Mouse (Mus musculus) embryonic facial prominence, embryonic 15.5 days (tissue): Measurements from ENCODE around the gene B430306N03Rik. TPM values are rescaled to one million over a fixed set of nuclear protein-coding genes. Genes with fewer than 3 reads are reported as not detected.
"Not testable (repeated sequence)": the region's sequence is repeated elsewhere in the genome, so short reads cannot be mapped to it uniquely, and the experiment has no call there.

Experiments
- ATAC-seq: fragments of 200-750 bp; cut with Nextera tagmentation; 2 replicates; pipeline ENCODE4 v1.8.0; 2017; ENCODE audit warnings: low read depth, moderate TSS enrichment; ENCODE audit not compliant: insufficient number of reproducible peaks, low FRiP score, low TSS enrichment
- H3K27ac ChIP-seq: fragments of 300-500 bp; sonication (generic); replicated peaks from 2 replicates; pipeline ENCODE4 v1.5.1; 2015; ENCODE audit warnings: mild to moderate bottlenecking, inconsistent platforms
- H3K27me3 ChIP-seq: fragments of 300-500 bp; sonication (generic); 2 replicates; pipeline ENCODE4 v1.6.1; 2015; ENCODE audit warnings: inconsistent platforms
- H3K36me3 ChIP-seq: fragments of 300-500 bp; sonication (generic); 2 replicates; pipeline ENCODE4 v1.6.1; 2015; ENCODE audit warnings: mild to moderate bottlenecking, inconsistent platforms
- H3K4me1 ChIP-seq: fragments of 300-500 bp; sonication (generic); 2 replicates; pipeline ENCODE4 v1.6.1; 2015; ENCODE audit warnings: inconsistent platforms
- H3K4me2 ChIP-seq: fragments of 300-500 bp; sonication (generic); replicated peaks from 2 replicates; pipeline ENCODE4 v1.6.1; 2015; ENCODE audit warnings: mild to moderate bottlenecking, inconsistent platforms
- H3K4me3 ChIP-seq: fragments of 300-500 bp; sonication (generic); replicated peaks from 2 replicates; pipeline ENCODE4 v1.5.1; 2015; ENCODE audit warnings: mild to moderate bottlenecking, inconsistent platforms
- H3K9ac ChIP-seq: fragments of 300-500 bp; sonication (generic); 2 replicates; pipeline ENCODE4 v1.6.1; 2015; ENCODE audit warnings: inconsistent platforms
- H3K9me3 ChIP-seq: fragments of 300-500 bp; sonication (generic); replicated peaks from 2 replicates; pipeline ENCODE4 v1.6.1; 2016; ENCODE audit warnings: inconsistent platforms
- WGBS: fragments of 180-500 bp; shearing (Covaris S2); methylation state at CpG from one replicate; pipeline ENCODE4 v1.1.7; 2015; 5-methylcytosine and 5-hydroxymethylcytosine counted together
- polyA plus RNA-seq: library from polyadenylated mRNA; unstranded; fragments of >200 nt; fragmentation: Nextera tagmentation; extraction: Ambion mirVana; gene quantifications from 2 replicates; pipeline ENCODE4 v1.2.1, GENCODE M21; 2015

The B430306N03Rik gene
- 0.24 and 0.27 TPM in 2 replicates for polyA plus RNA-seq

DNA sequence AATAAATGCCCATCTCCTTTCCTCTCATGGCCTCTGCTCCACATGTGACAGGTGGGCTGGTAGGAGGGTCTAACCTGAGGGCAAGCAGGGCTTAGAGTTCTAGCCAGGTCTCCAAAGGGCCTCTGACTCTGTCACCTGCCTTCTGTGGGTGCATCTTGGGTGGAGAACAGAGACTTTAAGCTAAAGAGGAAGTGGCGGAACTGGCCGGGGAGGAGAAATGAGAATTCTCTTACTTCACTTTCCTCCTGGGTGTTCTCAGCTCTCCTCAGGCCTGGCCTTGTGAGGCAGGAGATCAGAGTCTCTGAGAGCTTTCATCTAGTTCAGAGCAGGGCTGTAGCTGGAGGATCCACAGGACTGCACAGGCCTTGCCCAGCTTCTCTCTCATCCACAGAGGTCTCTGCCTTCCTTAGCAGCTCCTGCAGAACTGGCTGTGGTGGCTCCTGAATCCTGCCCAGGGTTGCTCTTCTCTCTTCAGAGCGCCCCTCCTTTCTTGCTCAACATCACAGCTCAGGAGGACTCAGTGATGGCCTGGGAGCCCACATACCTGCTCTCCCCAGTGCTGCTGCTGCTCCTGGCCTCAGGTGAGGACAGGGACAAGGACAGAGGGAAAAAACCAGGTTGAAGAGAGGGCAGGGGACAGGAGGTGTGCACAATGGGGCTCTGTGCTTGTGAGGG lies at the start of gene B430306N03Rik:
B430306N03Rik (plus strand) TSS at position 237 of the 675 bp plus-strand sequence.
- WGBS = 71% methylated on average over 3 of the region's 3 CpGs
- not testable (repeated sequence) for ATAC-seq

DNA sequence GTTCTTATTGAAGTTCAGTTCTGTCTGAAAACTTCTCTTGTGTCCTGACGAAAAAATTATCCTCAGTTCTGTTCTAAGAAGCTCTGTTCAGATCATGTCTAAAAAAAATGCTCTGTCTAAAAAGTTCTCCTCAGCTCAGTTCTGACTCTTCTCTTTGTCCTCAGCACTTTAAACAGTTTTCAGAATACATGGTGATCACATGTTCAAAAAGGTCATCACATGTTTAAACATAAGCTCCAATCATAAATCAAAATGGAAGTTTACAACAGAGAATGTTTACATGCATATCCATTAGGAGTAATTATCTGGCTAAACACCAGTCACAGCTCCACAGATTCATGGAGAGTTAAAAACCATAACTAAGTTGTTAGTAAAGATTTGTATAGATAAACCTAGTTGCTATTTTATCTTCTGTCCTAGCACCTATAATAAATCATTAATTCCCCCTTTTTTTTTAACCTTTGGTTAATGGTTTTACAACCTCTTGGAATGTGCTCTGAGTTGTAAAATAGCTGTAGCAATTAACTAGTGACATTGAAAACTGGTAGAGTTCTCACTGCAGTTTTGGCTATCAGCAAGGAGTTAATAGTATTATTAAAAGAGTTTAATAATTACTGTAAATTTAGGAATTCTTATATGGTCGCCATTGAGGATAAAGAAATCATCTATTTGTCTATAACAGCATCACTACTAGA lies 49.2 kb upstream of the B430306N03Rik start:
- Histone ChIP-seq H3K4me2 (no peak overlapping the region), H3K27me3 (no peaks in the 10 kb centered on the region), H3K4me3 (no peak overlapping the region), H3K9ac (no peak overlapping the region), H3K9me3 (no peaks in the 10 kb centered on the region), H3K4me1 (no peaks in the 10 kb centered on the region), H3K36me3 (no peaks in the 10 kb centered on the region), H3K27ac (no peak overlapping the region)
- ATAC-seq = no peak
- 41% methylated on average over 2 of the region's 2 CpGs for WGBS

More for the DNA sequence above, at the start of gene B430306N03Rik:
- not testable (repeated sequence) for H3K9ac ChIP-seq, H3K27me3 ChIP-seq, H3K27ac ChIP-seq, H3K9me3 ChIP-seq, H3K4me3 ChIP-seq, H3K36me3 ChIP-seq, H3K4me2 ChIP-seq, H3K4me1 ChIP-seq

DNA sequence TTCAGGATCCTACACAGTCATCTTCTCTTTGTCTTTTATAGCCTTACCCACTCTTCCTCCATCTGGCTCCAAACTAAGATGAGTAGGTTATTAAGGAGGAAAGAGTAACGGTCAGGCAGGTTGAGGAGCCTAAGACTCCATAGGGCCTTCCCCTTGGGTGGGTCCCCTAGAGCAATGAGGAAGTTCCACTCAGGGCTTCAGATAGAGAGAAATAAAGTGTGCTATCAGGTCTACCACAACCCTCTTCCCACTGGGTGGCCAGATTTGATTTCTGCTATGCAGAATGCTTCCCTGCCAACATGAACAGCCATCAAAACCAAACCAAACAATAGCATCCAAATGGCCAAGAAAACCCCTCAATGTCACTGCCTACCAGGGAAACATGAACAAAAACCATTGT lies 48.4 kb upstream of the B430306N03Rik start:
- WGBS = 88% methylated on average over 1 of the region's 1 CpGs
- H3K27me3 ChIP-seq = no peaks in the 10 kb centered on the region

DNA sequence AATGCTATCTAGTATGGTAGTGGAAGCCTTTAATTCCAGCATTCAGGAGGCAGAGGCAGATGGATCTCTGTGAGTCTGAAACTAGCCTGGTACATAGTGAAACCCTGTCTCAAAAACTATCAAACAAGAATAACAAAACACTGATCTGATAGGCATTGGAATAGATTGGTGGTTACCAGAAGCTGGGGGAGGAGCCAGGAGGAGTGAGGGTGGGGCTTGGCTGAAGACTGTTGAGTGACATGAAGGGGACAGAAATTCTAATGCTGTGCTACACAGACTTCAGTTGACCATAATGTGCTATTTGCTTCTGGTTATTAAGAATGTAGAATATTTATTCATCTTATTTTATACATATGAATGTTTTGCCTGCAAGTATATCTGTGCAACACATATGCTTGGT lies 47.7 kb upstream of the B430306N03Rik start:
- Histone ChIP-seq H3K4me1 (no peaks in the 10 kb centered on the region), H3K27me3 (no peaks in the 10 kb centered on the region), H3K4me3 (no peak overlapping the region), H3K4me2 (no peak overlapping the region), H3K36me3 (no peaks in the 10 kb centered on the region), H3K9me3 (no peaks in the 10 kb centered on the region), H3K9ac (no peak overlapping the region), H3K27ac (no peak overlapping the region)
- no peak for ATAC-seq

More for the DNA sequence above, 48.4 kb upstream of the B430306N03Rik start:
- no peak overlapping the region for H3K9ac ChIP-seq
- no peaks in the 10 kb centered on the region for H3K9me3 ChIP-seq
- ATAC-seq = no peak
- no peaks in the 10 kb centered on the region for H3K4me1 ChIP-seq
- H3K36me3 ChIP-seq = no peaks in the 10 kb centered on the region
- no peak overlapping the region for H3K27ac ChIP-seq
- H3K4me2 ChIP-seq = no peak overlapping the region
- H3K4me3 ChIP-seq = no peak overlapping the region

DNA sequence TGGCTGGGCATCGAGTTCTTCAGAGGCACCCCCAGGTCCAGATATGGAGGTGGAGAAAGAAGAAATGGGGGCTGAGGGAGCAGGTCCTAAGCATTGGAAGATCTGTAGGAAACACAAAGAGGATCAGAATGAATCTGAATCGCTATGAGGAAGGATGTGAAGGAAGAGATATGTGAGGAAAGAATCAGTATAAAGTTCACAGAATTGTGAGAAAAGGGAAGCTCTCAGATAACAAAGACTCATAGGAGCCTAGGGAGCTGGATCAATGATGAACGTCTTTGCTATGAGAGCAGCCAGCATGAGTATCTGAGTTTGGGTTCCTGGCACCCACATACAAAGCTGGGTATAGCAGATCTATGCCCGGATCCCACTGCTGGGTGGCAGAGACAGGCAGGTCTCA lies 46.1 kb upstream of the B430306N03Rik start:
- H3K36me3 ChIP-seq = no peaks in the 10 kb centered on the region
- WGBS = 71% methylated on average over 4 of the region's 4 CpGs
- no peaks in the 10 kb centered on the region for H3K27me3 ChIP-seq
- ATAC-seq = no peak
- no peak overlapping the region for H3K4me2 ChIP-seq
- H3K9me3 ChIP-seq = no peaks in the 10 kb centered on the region
- H3K4me3 ChIP-seq = no peak overlapping the region
- no peak overlapping the region for H3K27ac ChIP-seq
- H3K4me1 ChIP-seq = no peaks in the 10 kb centered on the region
- no peak overlapping the region for H3K9ac ChIP-seq

DNA sequence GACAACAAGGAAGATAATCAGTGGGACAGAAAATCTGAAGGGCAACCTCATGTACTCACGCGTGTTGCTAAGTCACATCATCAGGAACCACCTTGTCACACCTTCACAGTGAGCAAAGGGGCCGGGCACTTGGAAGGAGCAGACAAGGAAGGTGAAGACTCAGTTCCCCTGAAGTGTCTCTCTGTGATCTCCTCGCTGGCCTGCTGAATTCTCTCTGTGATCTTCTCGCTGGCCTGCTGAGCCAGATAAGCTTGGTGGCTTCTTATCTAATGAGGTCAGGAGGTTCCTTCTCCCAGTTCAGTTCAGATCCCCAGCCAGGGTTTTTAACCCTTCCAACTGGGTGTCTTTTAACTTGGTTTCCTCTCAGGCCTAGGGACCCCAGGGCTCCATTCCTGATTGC lies 43.8 kb upstream of the B430306N03Rik start:
- Histone ChIP-seq H3K4me2 (no peak overlapping the region), H3K4me1 (no peaks in the 10 kb centered on the region), H3K27ac (no peak overlapping the region), H3K36me3 (no peaks in the 10 kb centered on the region), H3K9ac (no peak overlapping the region), H3K4me3 (no peak overlapping the region), H3K27me3 (no peaks in the 10 kb centered on the region), H3K9me3 (no peaks in the 10 kb centered on the region)
- 79% methylated on average over 5 of the region's 5 CpGs for WGBS
- ATAC-seq = no peak

DNA sequence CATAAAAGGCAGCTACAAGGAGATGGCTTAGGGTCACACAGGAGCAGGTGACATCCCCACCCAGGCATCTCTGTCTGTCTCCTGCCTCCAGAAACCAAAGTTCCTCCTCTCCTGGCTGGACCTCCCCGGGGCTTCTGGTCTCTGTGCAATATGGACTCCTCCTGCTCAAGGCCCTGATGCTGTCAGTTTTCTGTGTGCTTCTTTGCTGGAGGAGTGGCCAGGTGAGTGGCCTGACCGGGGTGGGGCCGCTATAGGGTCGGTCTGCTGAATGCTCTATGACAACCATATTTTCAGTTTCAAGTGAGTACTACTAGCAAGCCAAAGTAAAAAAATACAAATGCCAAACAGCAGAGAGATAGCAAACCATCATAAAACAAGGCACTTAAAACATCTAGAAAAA lies 43.3 kb upstream of the B430306N03Rik start:
- no peaks in the 10 kb centered on the region for H3K4me1 ChIP-seq
- no peak overlapping the region for H3K9ac ChIP-seq
- 88% methylated on average over 4 of the region's 4 CpGs for WGBS
- H3K27me3 ChIP-seq = no peaks in the 10 kb centered on the region
- H3K4me3 ChIP-seq = no peak overlapping the region
- no peak for ATAC-seq
- H3K27ac ChIP-seq = no peak overlapping the region
- no peak overlapping the region for H3K4me2 ChIP-seq
- H3K36me3 ChIP-seq = no peaks in the 10 kb centered on the region
- H3K9me3 ChIP-seq = no peaks in the 10 kb centered on the region

DNA sequence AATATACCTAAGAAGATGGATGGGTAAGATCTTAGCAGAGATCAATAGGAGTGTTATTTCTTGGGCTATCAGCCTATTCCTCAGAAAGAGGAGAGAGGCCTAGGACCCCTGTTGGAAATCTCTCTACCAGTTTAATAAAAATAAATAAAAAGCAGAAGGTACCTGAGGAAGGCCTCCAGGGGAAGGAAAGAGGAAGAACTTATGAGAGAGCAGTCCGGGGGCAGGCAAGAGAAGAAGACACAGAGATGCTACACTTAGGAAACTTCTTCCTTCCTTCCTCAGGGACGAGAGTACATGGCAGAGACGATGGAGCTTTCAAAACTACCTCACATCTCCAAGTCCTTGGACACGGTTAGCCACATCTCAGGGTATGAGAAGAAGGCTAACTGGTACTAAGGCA lies 41.8 kb upstream of the B430306N03Rik start:
- no peak overlapping the region for H3K4me2 ChIP-seq
- H3K36me3 ChIP-seq = no peaks in the 10 kb centered on the region
- no peak for ATAC-seq
- H3K27ac ChIP-seq = no peak overlapping the region
- H3K9ac ChIP-seq = no peak overlapping the region
- H3K27me3 ChIP-seq = no peaks in the 10 kb centered on the region
- 80% methylated on average over 4 of the region's 4 CpGs for WGBS
- no peaks in the 10 kb centered on the region for H3K9me3 ChIP-seq
- H3K4me3 ChIP-seq = no peak overlapping the region
- H3K4me1 ChIP-seq = no peaks in the 10 kb centered on the region

DNA sequence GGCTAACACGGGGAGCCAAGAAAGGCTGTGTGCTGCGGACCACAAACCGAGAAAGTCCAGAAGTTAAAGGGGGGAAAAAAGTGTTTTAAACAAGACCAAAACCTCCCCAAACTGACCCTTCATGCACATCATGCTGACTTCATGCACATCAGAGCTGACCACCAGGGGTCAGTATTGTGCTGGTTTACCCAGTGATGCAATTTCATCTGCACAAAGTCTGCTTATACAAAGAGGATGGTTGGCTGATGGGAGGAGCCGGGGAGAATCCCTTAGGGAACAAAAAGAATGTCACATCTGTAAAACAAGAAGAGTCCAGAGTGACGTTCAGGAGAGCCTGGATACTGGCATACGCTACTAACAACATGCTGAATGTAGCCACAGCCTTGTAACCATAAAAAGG lies 41.1 kb upstream of the B430306N03Rik start:
- no peaks in the 10 kb centered on the region for H3K4me1 ChIP-seq
- WGBS = 29% methylated on average over 6 of the region's 6 CpGs
- H3K27me3 ChIP-seq = no peaks in the 10 kb centered on the region
- no peak overlapping the region for H3K4me2 ChIP-seq
- no peaks in the 10 kb centered on the region for H3K36me3 ChIP-seq
- H3K4me3 ChIP-seq = no peak overlapping the region
- ATAC-seq = no peak
- H3K9ac ChIP-seq = no peak overlapping the region
- H3K27ac ChIP-seq = no peak overlapping the region
- no peaks in the 10 kb centered on the region for H3K9me3 ChIP-seq

DNA sequence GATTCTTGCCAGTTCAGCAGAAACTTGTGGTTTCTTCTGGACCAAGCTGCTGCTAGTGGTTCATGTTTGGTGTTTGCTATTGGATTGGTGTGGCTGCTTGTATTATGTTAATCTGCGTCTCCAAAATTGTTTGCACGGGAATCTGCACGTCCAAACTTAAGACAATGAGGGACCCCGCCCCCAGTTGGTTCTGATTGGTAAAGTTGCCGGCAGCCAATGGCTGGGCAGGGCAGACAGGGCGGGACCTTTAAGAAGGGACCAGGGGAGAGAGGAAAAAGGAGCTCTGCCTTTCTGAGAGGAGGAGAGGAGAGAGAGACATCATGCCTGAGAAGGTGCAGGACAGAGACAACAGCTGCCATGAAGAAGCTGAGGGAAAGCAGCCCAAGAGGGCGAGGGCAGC lies 40.2 kb upstream of the B430306N03Rik start:
- WGBS = 57% methylated on average over 7 of the region's 7 CpGs
- H3K9me3 ChIP-seq = no peaks in the 10 kb centered on the region
- H3K4me2 ChIP-seq = no peak overlapping the region
- H3K27ac ChIP-seq = no peak overlapping the region
- no peaks in the 10 kb centered on the region for H3K36me3 ChIP-seq
- no peak for ATAC-seq
- H3K27me3 ChIP-seq = no peaks in the 10 kb centered on the region
- H3K4me3 ChIP-seq = no peak overlapping the region
- H3K9ac ChIP-seq = no peak overlapping the region
- H3K4me1 ChIP-seq = 0 out of 2 replicates have a peak, but pooled peaks cover under 1% of the 10 kb centered on the region

DNA sequence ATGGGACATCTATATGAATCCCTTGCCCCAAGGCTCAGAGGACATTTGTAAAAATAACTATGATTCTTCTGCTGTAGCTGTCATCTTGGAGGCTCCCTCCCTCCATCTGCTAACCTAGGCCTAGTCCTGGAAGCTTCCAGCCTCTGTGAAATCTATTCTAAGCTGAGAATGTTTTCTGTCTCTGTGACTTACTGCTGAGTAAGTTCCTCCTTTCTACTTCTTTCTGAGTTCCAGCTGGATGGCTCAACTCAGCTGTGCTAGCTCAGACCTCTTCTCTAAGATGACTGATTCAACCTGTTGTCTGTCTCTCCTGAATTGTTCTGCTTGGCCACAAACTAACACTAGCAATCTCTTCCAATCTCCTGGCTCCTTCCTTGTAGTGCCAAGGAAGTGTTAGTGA lies 37.6 kb upstream of the B430306N03Rik start:
- Histone ChIP-seq H3K4me1 (peaks cover 8% of the 10 kb centered on the region; the same call in 1 of the 2 replicates), H3K4me2 (no peak overlapping the region), H3K9ac (no peak overlapping the region), H3K36me3 (no peaks in the 10 kb centered on the region), H3K27me3 (no peaks in the 10 kb centered on the region), H3K27ac (no peak overlapping the region), H3K9me3 (no peaks in the 10 kb centered on the region), H3K4me3 (no peak overlapping the region)
- ATAC-seq = no peak

DNA sequence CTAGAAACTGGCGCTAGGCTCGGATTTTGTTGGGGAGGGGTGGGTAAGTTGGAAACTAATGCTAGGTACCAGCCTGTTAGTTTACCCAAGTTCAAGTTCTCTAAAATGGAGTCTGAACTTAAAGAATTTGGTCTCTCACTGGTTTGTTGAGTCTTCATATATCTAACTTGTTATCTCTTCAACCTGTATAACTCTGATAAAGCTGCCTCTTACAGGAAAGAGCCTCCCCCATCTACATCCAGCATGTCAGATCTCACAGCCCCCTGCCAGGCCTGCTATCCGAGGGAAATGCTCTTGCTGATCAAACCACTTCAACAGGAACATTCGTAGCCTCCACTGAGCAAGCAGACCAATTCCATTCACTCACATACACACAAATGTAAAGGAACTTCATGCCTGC lies 36.9 kb upstream of the B430306N03Rik start:
- Histone ChIP-seq H3K4me3 (no peak overlapping the region), H3K4me2 (no peak overlapping the region), H3K4me1 (peaks cover 8% of the 10 kb centered on the region; the same call in 1 of the 2 replicates), H3K9ac (no peak overlapping the region), H3K27ac (no peak overlapping the region), H3K9me3 (no peaks in the 10 kb centered on the region), H3K36me3 (no peaks in the 10 kb centered on the region), H3K27me3 (no peaks in the 10 kb centered on the region)
- ATAC-seq = no peak
- WGBS = 77% methylated on average over 4 of the region's 4 CpGs
